Mouse (Mus musculus): ENCODE data around the gene Zfp644.

Zfp644 gene

DNA sequence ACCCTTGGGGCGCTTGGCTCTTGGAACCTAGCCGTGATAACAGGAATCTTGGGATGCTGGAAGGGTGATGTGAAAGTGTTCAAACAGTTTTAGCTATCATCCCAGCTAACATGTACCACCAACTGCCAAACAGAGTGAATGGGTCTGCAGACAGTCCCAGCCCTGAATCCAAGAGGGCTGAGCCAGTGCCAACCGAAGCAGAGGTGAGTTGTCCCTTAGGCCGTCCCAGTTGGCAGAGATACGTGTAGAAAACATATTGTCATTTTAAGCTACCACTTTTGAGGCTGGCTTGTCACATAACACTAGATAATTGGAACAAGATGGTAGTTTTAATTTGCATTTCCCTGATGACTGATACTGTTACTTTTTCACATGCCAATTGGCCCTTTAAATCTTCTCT, 106.4 kb downstream of the Zfp644 start:
- DNase-seq: no peak

DNA sequence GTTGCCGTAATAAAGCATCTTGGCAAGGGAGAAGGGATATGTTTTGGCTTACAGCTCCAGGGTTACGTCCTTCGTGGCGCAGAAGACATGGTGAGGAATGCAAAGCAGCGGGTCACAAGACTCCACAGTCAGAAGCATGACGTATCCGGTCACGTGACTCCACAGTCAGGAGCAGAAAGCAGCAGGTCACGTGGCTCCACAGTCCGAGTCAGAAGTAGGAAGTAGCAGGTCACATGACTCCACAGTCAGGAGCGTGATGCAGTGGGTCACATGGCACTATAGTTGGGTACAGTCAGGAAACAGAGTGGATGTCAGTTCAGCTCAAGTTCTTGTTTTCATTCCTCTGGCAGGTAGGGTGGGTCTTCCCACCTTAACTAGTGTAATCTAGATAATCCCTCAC, 107.4 kb downstream of the Zfp644 start:
- no peak for DNase-seq

DNA sequence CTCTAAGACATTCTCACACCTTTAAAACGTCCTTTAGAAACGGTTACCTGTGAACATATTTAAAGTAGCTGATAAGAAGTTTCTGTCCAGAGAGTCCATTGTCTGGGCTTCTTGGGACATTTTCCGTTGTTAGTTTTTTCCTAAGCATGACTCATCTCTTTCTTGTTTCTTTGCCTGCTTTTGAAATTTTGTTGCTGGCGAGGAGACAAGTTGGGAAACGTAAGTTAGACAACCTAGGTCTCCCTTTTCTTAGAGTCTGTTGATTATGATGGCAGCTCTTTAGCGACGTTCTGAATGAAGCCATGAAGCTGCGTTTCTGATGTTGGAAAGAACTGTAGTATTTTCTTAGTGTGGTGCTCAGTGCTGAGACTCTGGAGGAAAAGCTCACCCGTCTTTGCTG, 108.1 kb downstream of the Zfp644 start:
- DNase-seq: no peak

DNA sequence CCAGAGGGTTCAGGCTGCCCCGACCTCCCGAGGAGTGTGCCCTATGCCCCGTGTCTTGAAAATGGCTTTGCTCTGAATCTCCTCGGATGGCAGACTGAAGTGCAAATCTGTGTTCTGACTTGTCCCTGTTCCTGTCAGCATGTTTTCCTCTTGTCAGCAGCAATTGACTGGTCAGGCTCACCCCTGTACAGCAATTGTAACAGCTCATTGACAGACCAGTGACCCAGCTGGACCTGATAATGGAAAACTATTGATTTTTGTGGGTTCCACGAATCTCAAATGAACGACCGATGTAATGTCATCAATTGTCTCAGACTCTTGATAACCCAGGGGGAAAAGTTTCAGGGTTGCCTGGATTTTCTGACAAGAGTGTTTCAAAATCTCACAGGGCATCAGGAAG, 116.1 kb downstream of the Zfp644 start:
- DNase-seq: no peak

DNA sequence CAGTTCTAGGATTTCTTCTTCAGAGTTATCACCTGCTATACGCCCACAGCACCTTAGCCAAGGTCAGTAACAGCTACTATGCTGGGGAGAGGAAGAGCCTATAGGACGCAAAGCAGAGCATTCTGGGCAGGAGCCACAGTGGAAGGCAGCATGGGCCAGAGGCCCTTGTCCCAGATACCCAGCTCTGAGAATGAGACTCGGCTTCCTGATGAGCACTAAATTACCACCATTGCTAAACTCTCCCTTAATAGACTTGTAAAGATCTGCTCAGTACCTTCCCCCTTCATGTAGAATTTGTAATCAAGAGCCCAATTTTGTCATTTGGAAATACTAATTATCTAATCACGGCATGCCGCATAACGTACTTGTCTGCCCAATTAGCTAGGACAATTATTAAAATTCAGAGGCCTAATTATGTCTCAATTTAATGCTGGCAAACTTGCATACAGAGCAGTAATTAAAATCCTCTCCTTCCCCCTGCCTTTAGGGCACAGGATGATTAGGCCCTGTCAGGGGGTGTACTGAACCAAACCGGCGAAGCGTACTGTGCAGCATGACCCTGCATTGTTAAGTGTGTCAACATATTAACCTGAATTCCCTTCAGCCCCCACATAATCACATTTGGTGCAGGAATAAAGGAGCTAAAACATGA, 119.7 kb downstream of the Zfp644 start:
- no peak for DNase-seq

DNA sequence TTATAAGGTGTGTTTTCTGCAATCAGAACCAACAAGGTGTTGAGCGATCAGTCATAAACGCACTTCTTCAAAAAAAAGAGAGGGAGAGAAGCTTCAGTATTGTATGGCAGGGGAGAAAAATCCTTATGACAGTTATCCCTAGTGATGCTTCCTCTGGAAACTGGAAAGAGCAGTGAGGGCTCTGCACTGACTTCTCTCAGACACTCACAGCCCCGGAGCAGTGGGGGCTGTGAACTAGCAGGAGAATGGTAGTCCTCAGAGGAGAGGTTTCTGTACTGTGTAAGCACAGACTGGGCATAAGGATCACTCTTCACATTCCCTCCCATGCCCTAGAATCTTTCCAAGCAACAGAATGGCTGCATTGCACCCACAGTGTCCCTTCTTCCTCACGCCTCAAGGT, 122.0 kb downstream of the Zfp644 start:
- no peak for DNase-seq

DNA sequence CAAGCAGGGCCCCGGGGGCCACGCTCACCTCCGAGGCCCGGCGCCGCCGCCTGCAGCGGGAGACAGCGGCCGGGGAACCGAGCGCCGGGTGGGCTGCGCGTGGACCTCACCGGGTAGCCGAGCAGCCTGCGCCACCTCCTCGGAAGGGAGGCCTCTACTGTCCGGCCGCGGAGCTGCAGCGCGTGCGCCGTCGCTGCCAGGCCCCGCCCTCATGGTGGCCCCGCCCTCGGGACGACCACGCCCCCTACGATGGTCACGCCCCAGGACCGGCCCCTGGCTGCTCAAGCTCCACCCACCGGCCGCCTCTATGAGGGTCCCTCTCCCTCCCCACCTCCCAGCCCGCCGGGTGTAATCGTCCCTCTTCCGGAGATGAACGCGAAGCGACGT, 122.5 kb downstream of the Zfp644 start:
- peak; percentile 86 for DNase-seq

DNA sequence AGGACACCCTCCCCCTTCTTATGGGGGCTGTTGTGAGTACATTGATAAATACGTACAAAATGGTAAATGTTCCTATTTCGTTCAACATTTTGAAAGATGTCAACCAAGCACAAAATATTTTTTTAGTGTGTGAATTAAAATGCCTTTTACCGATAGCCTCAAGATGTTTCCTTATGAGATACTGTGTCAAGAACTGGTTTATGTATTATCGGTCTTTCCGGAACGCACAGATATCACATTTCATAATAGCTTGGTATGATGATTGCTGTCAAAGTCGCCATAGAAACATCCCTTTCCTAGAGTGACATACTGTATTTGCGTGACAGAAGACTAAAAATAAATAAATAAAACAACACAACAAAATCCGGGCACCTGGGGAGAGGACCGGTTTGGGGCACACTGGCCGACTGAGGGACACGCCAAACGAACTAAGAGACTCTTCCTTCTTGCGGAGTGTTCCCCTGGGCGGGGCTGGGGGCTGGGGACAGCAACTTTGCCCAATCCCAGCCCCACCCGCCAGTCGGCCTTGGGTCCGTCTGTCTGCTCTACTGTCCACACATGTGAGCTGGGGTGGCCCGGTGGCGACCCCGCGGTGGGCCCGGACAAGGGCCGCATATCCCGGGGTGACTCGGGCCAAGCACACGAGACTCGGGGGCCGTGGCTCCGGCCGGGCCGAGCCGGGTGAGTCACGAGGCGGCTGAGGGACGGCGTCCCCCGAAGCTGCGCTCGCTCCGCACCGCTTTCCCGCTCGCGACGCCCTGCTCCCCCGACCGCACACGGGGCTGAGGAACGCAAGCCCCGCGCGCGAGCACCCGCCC, 123.1 kb downstream of the Zfp644 start:
- no peak for DNase-seq

Data from right cerebral cortex, postnatal 14 days (tissue).